Mouse (Mus musculus) thymus, postnatal 36 days (tissue): ENCODE measurements around the gene Traf3ip3.

Source experiments
- DNase-seq, 2 experiments: peaks; one replicate each; pipeline ENCODE4 v3.0.0; 2022; ENCODE audit warnings: mixed read lengths in 2 of 2

Gene Traf3ip3

GRCm38 (mm10) chr1:193157111-193157492, 44.4 kb downstream of the Traf3ip3 start:
- no peak for DNase-seq

DNA sequence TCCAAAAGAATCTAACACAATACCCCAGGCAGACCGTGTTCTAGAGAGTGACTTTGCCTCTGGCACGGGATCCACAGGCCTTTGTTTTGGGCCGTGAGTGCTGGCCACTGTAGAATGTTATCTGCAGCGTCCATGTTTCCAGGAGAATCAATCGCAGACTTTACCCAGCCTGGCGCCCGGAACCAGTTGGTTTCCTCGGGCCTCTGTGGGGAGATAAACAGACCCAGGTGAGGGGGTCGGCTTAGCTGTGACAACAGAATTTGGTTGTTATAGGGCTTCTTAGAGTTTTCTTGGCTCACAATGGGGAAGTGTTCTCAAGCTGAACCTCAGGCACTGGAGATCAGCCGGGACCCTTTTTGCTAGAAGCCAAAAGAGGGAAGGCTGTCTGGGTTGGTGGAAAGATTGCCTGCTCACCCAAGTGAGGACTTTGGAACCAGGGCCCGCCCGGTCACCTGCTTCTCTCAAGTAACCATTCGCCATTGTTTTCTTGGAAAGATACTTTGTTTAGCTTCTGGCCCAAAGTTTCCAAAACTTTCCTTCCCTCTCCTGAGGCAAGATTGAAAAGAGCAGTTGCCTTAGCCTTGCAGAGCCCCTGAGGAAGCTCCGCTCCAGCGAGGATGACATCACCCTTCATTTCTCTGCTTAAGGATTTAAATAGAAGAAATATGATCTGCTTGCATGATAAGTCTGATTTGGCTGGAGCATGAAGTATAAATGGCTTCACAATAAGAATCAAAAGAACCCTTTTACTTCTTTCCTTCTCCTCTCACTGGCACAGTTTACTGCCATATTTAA, 45.0 kb downstream of the Traf3ip3 start:
- DNase-seq = no peak

- no peak for DNase-seq
These were observed 47.9 kb downstream of the Traf3ip3 start for GRCm38 (mm10) chr1:193153561-193153960.

GRCm38 (mm10) chr1:193152872-193153271, 48.6 kb downstream of the Traf3ip3 start, which contains the start of gene Irf6:
Gene Irf6, plus strand, starts transcription at chr1:193153111.
- peak; percentile 55 to 75 for DNase-seq

DNA sequence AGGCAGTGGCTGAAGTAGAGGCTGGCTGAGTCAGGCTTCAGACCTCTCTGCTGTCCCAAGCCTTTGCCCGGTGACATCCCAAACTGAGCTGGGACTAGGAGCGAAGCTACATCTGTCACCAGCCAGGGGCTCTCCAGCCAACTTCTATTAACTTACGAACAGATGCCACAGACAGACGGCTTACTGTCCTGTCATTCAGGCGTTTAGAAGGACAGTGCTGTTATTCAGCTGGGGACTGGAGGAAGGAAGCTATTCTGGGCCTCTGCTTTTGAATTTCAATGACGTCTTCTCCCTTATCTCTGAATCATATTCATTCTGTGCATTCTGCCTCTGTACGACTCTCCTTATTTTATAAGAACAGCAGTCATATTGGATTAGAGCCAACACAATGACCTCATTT, 50.4 kb downstream of the Traf3ip3 start:
- DNase-seq = no peak

DNA sequence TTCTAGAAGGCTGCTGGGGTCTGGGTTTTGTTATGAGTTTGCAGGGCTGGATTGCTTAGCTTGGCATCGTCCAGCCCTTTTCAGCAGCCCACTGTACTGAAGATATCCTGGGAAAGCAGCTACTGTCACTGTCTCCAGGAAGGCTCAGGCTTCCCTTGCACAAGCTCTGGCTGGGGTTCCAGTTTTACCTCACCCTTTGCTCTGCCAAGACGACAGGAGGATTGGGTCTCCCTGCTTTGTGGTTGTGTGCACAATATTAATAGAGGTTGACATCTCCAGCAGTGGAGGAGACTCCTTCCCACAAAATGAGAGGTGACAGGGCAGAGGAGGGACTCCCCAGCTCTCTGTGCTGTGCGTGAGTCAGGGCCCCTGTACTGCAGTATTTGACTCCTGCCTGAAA, 52.3 kb downstream of the Traf3ip3 start:
- no peak for DNase-seq

DNA sequence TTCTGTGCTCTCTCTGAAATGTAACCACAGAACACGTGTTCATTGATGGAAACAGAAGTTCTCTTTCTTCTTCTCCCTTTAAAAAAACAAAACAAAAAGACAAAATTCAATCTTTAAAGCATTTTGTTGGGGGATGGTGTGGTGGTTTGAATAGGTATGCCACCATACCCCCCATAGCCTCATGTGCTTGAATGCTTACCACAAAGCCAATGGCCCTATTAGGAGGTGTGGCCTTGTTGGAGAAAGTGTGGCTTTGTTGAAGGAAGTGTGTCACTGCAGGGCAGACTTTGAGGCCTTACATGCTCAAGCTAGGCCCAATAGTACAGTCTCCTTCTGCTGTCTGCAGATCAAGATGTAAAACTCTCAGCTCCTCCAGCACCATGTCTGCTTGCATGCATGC, 55.1 kb downstream of the Traf3ip3 start:
- peak; percentile 44 to 50 for DNase-seq

GRCm38 (mm10) chr1:193145101-193145500, 56.4 kb downstream of the Traf3ip3 start:
- no peak for DNase-seq

GRCm38 (mm10) chr1:193144516-193144915, 57.0 kb downstream of the Traf3ip3 start:
- DNase-seq = peak; percentile 72 to 84

GRCm38 (mm10) chr1:193142517-193143062, 58.9 kb downstream of the Traf3ip3 start:
- DNase-seq = peak; percentile 43 to 50

DNA sequence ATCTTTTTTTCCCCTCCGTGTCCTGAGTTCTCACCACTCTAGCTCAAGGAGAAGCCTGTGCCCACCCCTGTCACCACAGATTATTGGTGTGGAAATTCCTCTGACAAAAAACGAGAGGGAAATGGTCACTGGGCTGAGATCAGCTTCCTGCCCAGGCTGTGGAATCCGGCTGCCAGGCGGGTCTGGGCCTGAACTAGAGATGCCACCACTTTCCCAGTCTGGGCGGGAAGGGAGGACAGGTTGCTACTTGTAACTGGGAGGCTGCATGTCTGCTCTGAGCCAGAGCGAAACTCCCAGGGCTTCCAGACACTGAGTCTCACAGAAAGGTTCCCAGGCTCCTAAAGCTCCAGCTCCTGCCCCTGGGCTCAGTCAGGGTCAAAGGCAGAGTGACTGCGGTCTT, 60.4 kb downstream of the Traf3ip3 start:
- no peak for DNase-seq

GRCm38 (mm10) chr1:193138669-193139068, 62.8 kb downstream of the Traf3ip3 start:
- DNase-seq = peak in 1 of 2 experiments; percentile 13

GRCm38 (mm10) chr1:193138087-193138486, 63.4 kb downstream of the Traf3ip3 start:
- DNase-seq = no peak

GRCm38 (mm10) chr1:193133726-193134125, 67.8 kb downstream of the Traf3ip3 start:
- DNase-seq = no peak

DNA sequence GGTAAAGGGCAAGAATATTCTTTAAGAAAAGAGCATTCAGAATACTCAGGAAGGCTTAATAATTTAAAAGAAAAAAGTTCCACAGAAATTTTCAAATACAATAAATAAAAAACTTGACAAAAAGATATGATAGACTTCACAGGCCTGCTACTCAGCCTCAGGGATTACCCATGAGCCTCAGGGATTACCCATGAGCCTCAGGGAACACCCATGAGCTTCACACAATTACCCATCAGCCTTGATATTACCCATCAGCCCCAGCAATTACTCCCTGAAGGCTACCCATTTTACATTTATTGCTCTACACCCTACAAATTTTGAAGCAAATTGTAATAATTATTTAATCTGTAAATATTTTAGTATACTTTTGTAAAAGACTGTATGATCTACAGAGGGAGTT, 69.1 kb downstream of the Traf3ip3 start:
- DNase-seq = no peak

DNA sequence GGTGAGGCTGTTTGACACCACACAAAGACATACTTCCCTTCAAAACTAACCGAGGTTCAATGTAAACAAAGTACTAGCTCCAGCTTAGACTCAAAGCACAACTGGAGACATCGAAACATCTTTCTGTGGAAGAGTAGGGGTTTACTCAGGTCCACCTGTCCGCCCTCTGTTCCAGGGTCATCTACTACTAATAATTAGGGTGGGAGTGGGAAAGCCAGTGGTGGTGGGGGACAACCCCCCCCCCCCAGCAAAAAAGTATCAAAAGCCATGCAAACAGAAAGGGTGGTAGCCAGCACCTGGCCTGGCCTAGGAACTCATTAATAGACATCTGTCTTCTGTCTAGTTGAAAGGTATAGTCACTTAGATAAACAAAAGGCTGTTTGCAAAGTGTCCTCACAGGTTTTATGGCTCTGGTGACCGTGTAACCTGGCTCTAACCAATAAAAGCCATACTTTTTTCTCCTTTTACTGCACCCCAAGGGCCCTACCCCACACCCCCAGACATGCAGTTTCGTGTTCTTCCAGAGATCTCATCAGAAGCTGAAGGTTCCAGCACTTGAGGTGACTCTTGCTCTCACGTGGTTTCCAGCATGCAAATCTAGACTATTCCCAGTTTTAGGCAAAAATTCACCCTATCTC, 70.1 kb downstream of the Traf3ip3 start:
- no peak for DNase-seq

DNA sequence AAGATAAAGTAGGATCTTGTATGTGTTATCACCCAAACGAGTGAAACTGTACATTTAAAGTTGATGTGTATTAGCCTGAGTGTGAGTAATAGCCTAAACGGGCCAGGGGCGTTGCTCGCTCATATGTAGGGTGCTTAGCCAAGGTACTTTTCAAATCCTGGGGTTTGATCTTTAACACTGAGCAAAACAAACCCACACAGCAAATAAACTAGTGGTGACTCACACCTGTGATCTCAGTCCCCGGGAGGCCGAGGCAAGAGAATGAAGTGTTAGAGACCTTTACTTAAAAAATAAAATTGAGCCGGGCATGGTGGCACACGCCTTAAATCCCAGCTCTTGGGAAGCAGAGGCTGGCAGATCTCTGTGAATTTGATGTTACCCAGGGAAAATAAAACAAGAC, 70.7 kb downstream of the Traf3ip3 start:
- no peak for DNase-seq

DNA sequence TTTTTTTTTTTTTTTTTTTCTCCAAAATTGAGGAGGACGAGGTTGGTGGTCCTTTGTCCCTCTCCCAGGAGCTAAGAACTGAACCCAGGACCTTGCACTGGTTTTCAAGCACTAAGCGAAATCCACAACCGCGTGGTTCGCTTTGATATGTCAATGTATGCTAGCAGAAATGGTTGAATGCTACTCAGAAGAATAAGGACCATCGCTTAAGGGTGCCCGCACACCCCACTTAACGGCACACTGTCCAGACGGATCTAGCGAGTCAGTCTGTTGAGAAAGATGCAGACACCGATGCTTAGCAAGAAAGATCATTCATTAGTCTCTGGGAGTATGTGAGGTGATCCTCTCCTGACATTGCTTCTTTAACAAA, 71.1 kb downstream of the Traf3ip3 start:
- DNase-seq = no peak

- DNase-seq = peak; percentile 97
These were observed 71.6 kb downstream of the Traf3ip3 start, which contains the start of gene Diexf for GRCm38 (mm10) chr1:193129786-193130455. Gene Diexf, minus strand, starts transcription at chr1:193130272.

GRCm38 (mm10) chr1:193129321-193129720, 72.2 kb downstream of the Traf3ip3 start:
- no peak for DNase-seq

DNA sequence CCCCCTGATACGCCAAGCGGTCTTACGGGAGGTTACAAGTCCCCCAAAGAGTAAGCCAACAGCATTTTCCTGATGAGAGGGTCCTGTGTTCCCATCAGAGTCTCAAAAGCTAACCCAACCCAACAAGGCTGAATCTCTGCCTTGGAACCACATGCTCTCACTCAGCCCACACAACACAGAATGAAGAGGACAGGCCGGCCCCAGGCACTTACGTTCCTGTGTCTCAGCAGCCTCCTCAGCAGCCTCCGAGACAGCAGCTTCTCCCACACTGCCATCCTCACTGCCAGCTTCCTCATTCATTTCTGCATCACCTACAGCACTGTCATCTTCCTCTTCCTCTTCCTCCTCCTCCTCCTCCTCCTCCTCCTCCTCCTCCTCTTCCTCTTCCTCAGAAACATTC, 73.4 kb downstream of the Traf3ip3 start:
- DNase-seq = no peak

DNA sequence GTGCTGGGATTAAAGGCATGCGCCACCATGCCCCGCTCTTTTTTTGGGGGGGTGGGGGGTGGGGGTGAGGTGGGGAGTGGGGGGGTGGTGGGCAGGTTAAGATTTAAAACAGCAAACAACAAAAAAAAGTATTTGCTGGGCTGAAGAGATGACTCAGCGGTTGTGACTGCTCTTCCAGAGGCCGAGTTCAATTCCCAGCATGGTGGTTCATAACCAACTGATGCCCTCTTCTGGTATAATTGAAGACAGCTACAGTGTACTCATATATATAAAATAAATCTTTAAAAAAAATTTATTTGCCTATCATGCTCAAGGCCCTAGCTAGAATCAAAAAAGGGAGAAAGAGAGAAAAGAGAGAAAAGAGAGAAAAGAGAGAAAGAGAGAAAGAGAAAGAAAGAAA, 75.7 kb downstream of the Traf3ip3 start:
- DNase-seq = no peak
